Mouse (Mus musculus) lung, postnatal 0 days (tissue): ENCODE data around the gene Usp54. TPM values are rescaled to one million over a fixed set of nuclear protein-coding genes. Genes with fewer than 3 reads are reported as not detected.

Source experiments
- ATAC-seq: fragments of 200-750 bp; cut with Nextera tagmentation; 2 replicates; pipeline ENCODE4 v1.8.0; 2017; ENCODE audit warnings: moderate library complexity
- DNase-seq: peaks from one replicate; pipeline ENCODE4 v3.0.0-alpha.2; 2016; ENCODE audit warnings: low spot score
- H3K27ac ChIP-seq: fragments of 300-500 bp; sonication (generic); 2 replicates; pipeline ENCODE4 v1.5.1; 2014; ENCODE audit warnings: antibody characterized with exemption, mild to moderate bottlenecking, low read length, mixed read lengths
- H3K27me3 ChIP-seq: fragments of 300-500 bp; sonication (generic); replicated peaks from 2 replicates; pipeline ENCODE4 v1.6.1; 2014; ENCODE audit warnings: low read length, mixed read lengths; ENCODE audit not compliant: insufficient read depth
- H3K36me3 ChIP-seq: fragments of 300-500 bp; sonication (generic); 2 replicates; pipeline ENCODE4 v1.6.1; 2014; ENCODE audit warnings: low read length, mixed read lengths; ENCODE audit not compliant: insufficient read depth
- H3K4me1 ChIP-seq: fragments of 300-500 bp; sonication (generic); 2 replicates; pipeline ENCODE4 v1.6.1; 2014; ENCODE audit warnings: antibody characterized with exemption, low read depth, low read length, mixed read lengths; ENCODE audit not compliant: insufficient read depth
- H3K4me2 ChIP-seq: fragments of 300-500 bp; sonication (generic); replicated peaks from 2 replicates; pipeline ENCODE4 v1.6.1; 2014; ENCODE audit warnings: low read depth, mild to moderate bottlenecking, low read length, moderate library complexity, mixed read lengths
- H3K4me3 ChIP-seq: fragments of 300-500 bp; sonication (generic); 2 replicates; pipeline ENCODE4 v1.5.1; 2014; ENCODE audit warnings: low read depth, low read length
- H3K9ac ChIP-seq: fragments of 300-500 bp; sonication (generic); replicated peaks from 2 replicates; pipeline ENCODE4 v1.6.1; 2014; ENCODE audit warnings: low read depth, mild to moderate bottlenecking
- H3K9me3 ChIP-seq: fragments of 300-500 bp; sonication (generic); 2 replicates; pipeline ENCODE4 v1.6.1; 2016; ENCODE audit warnings: low read length, mixed read lengths
- CTCF ChIP-seq: IDR thresholded peaks from 2 replicates; pipeline ENCODE4 v1.5.1; 2016; ENCODE audit warnings: antibody characterized with exemption, mild to moderate bottlenecking
- EP300 ChIP-seq: IDR thresholded peaks from 2 replicates; pipeline ENCODE4 v1.6.1; 2016; ENCODE audit warnings: antibody characterized with exemption, mild to moderate bottlenecking, control low read depth
- WGBS: fragments of 180-500 bp; shearing (Covaris S2); extraction: QIAGEN DNeasy Blood & Tissue Kit; methylation state at CpG from one replicate; pipeline ENCODE4 v1.1.7; 2014; 5-methylcytosine and 5-hydroxymethylcytosine counted together
- polyA plus RNA-seq: library from polyadenylated mRNA; unstranded; fragments of >200 nt; fragmentation: Nextera tagmentation; extraction: Ambion mirVana; gene quantifications from 2 replicates; pipeline ENCODE4 v1.2.1, GENCODE M21; 2015

The Usp54 gene
- polyA plus RNA-seq, 1 experiment from 2014 or later, result 5.0 TPM

DNA sequence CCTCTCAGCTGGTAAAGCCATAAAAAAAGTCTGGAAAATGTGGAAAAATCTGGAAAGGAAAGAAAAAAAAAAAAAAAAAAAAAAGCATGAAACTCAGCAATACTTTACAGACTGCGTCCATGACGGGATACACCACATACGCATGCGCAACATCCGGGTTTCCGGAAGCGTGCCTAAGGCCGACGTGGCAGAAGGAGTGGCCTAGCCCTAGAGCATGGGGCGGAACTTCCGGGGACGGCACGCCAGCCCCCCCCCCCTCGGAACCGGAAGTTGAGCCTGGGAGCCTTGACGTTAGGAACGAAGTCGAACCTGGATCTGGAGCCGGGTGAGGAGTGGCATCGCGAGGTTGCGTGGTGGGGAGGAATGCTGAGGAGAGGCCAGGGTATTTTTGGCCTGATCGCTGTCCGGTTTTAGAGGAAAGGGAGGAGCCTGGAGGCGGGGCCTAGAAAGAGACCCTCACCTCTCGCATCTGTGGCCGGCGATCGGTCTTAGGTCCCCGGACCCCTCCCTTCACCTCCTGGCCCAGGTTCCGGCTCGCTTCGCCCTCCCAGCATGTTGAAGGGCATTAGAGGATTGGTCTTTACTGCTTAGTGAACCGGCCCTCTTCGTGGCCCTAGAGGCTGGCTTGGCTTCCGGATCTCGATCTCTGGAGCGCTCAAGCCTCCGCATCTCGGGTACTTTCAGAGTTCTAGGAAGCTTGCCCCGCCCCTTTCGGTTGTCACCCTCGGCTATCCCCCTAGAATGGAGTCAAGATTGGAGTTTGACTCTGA lies 33.4 kb upstream of the Usp54 start, which contains the start of gene Sec24c:
Gene Sec24c, plus strand, starts transcription at position 245 of the 770 bp plus-strand sequence.
- Histone ChIP-seq H3K27me3 (no peaks in the 10 kb centered on the region), H3K4me1 (peaks cover 8% of the 10 kb centered on the region; the same call in 1 of the 2 replicates), H3K4me2 (peak within 1 kb of the TSS; percentile 76), H3K9ac (peak within 1 kb of the TSS; percentile 85), H3K36me3 (peaks cover 18% of the 10 kb centered on the region; the same call in 1 of the 2 replicates), H3K4me3 (peak within 1 kb of the TSS; percentile 71), H3K9me3 (no peaks in the 10 kb centered on the region), H3K27ac (peak within 1 kb of the TSS; percentile 97)
- TF ChIP-seq EP300 (no peak; the same call in none of the 2 replicates), CTCF (no peak)
- peak; percentile 98 for DNase-seq
- under 1% methylated on average over 43 of the region's 43 CpGs for WGBS
- ATAC-seq, result peak; percentile 97

DNA sequence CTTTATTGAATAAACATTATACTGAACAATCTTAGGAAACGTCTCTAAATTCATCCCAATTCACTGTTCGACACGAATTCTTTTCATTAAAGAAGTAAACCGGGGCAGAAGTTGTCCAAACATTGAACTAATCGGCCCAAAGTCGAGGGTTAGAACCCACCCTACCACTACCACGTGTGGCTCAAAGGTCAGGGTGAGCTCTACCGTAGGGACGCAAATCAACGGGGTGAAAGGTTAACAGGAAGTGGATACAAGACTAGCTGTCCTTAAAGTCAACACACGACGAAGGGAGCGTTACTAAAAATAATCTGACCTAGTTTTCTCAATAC lies 32.8 kb upstream of the Usp54 start:
- Histone ChIP-seq H3K27ac (peak overlapping the region; percentile 97), H3K27me3 (no peaks in the 10 kb centered on the region), H3K4me1 (peaks cover 8% of the 10 kb centered on the region; the same call in 1 of the 2 replicates), H3K36me3 (peaks cover 13% of the 10 kb centered on the region; the same call in 1 of the 2 replicates), H3K4me3 (peak overlapping the region; percentile 71), H3K9me3 (no peaks in the 10 kb centered on the region), H3K4me2 (peak overlapping the region; percentile 56), H3K9ac (peak overlapping the region; percentile 24)
- ATAC-seq (peak; percentile 58), DNase-seq (no peak)
- TF ChIP-seq EP300 (peak; percentile 79; the same call in 1 of the 2 replicates), CTCF (no peak)
- WGBS, result 9% methylated on average over 13 of the region's 13 CpGs

DNA sequence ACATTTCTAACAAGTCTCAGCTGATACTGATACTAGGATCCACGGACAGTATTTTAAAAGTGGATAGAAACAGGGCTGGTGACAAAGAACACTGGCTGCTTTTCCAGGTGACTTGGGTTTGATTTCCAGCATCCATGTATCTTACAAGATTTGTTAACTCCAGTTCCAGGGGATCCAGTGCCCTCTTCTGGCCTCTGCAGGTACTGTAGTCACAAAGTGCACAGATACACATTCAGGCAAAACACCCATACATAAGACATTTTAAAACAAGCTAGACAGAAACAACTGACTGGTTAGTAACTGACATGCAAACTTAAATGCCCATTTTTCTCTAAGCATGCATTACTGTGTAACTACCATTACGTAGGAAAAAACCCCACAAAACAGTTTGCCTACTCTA lies 32.1 kb upstream of the Usp54 start:
- H3K27me3 ChIP-seq, result no peaks in the 10 kb centered on the region
- peaks cover 6% of the 10 kb centered on the region; the same call in 1 of the 2 replicates for H3K36me3 ChIP-seq
- TF ChIP-seq EP300 (no peak), CTCF (peak; percentile 64)
- H3K27ac ChIP-seq, result no peak overlapping the region
- H3K4me1 ChIP-seq, result peaks cover 8% of the 10 kb centered on the region; the same call in 1 of the 2 replicates
- peak; percentile 49 for DNase-seq
- 97% methylated on average over 2 of the region's 2 CpGs for WGBS
- no peak for ATAC-seq
- no peaks in the 10 kb centered on the region for H3K9me3 ChIP-seq
- H3K4me3 ChIP-seq, result no peak overlapping the region
- H3K4me2 ChIP-seq, result no peak overlapping the region
- H3K9ac ChIP-seq, result no peak overlapping the region

DNA sequence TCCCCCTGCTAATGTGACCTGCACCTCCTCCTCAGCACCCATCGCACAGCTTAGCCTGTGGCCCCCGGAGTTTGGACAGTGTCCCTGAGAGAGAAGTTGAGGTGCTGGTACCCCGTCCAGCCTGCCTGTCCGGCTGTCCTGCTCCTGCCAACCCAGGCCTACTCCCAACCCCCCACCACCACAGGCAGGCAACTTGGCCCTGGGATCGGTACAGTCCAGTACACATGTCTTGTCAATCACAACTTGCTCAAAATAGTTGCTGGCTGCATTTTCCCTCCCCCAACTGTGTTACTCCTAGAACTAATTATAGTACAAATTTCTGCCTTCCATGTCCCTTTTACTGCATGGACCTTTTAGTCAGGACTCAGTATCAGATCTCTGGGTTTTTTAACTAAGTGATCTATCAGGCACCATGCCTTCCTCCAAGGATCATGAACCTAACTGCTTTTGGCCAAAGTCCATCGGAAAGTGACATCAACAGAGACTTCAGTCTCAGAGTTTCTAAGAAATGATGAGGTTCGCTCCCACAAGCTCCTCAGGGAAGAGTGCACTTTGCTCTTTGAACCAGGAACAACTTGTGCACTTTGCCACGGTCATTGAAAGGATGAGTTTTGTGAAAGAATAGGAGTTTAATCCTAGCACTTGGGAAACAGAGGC lies 27.4 kb upstream of the Usp54 start, which contains the start of gene Synpo2l:
Gene Synpo2l, minus strand, starts transcription at position 201 of the 657 bp plus-strand sequence.
- ATAC-seq (no peak), DNase-seq (no peak)
- Histone ChIP-seq H3K9me3 (no peaks in the 10 kb centered on the region), H3K4me3 (no peak within 1 kb of the TSS), H3K4me2 (no peak within 1 kb of the TSS), H3K4me1 (no peaks in the 10 kb centered on the region), H3K27ac (no peak within 1 kb of the TSS), H3K27me3 (no peaks in the 10 kb centered on the region), H3K36me3 (no peaks in the 10 kb centered on the region), H3K9ac (no peak within 1 kb of the TSS)
- WGBS, result 78% methylated on average over 8 of the region's 8 CpGs
- TF ChIP-seq EP300 (no peak), CTCF (no peak)

DNA sequence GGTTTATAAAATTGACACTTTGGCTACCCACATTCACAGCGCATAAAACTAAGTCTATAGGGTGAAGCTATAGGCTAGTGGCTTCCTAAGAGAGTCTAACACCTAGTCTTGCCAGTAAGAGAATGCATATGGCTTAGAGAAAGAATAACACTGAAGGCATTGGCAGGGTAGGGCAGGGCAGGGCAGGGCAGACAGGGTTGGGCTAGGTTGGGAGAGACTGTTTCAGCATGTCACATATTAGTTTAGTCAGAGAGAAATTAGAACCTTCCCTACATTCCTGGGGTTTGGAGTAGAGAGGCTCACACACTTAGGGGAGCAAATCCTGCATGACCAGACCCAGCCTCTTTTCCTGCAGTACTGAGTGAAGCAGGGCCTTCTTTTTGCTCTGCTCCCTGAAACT lies 26.6 kb upstream of the Usp54 start:
- H3K27me3 ChIP-seq, result no peaks in the 10 kb centered on the region
- TF ChIP-seq EP300 (no peak), CTCF (no peak)
- no peak overlapping the region for H3K4me3 ChIP-seq
- 72% methylated on average over 1 of the region's 1 CpGs for WGBS
- no peaks in the 10 kb centered on the region for H3K36me3 ChIP-seq
- no peaks in the 10 kb centered on the region for H3K9me3 ChIP-seq
- H3K9ac ChIP-seq, result no peak overlapping the region
- no peak; the same call in 1 of the 2 replicates for ATAC-seq
- no peaks in the 10 kb centered on the region for H3K4me1 ChIP-seq
- no peak overlapping the region for H3K4me2 ChIP-seq
- no peak for DNase-seq
- H3K27ac ChIP-seq, result no peak overlapping the region

DNA sequence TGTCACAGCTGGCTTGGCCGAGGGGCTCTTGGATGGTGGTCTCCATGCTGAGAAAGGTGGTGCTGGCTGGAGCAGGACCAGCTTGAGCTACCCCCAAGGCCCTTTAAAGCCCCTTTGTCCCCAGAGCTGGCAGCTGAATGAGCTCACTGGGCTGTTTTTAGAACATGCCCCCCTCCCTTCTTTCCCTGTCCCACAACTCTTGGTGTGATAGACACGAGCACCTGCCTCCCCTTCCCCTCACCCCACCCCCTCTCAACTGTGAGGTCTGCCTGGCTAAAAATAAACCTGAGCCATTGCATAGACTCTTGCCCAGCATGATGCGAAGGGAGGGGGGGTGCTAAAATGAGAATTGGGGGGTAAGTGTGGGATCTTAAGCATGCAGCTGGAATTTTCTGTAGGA lies 23.6 kb upstream of the Usp54 start:
- Histone ChIP-seq H3K4me1 (peaks cover 3% of the 10 kb centered on the region; the same call in 1 of the 2 replicates), H3K36me3 (no peaks in the 10 kb centered on the region), H3K27me3 (no peaks in the 10 kb centered on the region), H3K4me2 (no peak overlapping the region), H3K27ac (no peak overlapping the region), H3K9me3 (no peaks in the 10 kb centered on the region), H3K9ac (no peak overlapping the region), H3K4me3 (no peak overlapping the region)
- 83% methylated on average over 2 of the region's 3 CpGs for WGBS
- no peak for DNase-seq
- ATAC-seq, result no peak
- TF ChIP-seq CTCF (no peak), EP300 (no peak)
